Mouse (Mus musculus): ENCODE results near the gene Rnf216. TPM values are rescaled to one million over a fixed set of nuclear protein-coding genes. Genes with fewer than 3 reads are reported as not detected.
"Not testable (repeated sequence)": the region's sequence is repeated elsewhere in the genome, so short reads cannot be mapped to it uniquely, and the experiment has no call there.

Gene Rnf216
- polyA plus RNA-seq, 1 experiment from 2014 or later: 29.2 TPM

GRCm38 (mm10) chr5:143134216-143135010, 21.6 kb upstream of the Rnf216 start:
- H3K36me3 ChIP-seq (ENCODE audit: control insufficient read depth, insufficient read depth, low read length); H3K9me3 ChIP-seq (ENCODE audit: control insufficient read depth, low read length); H3K4me3 ChIP-seq (ENCODE audit: low read depth, low read length); H3K27me3 ChIP-seq (ENCODE audit: control insufficient read depth, insufficient read depth, low read length); H3K4me2 ChIP-seq; DNase-seq (ENCODE audit: low spot score, missing footprints); H3K27ac ChIP-seq (ENCODE audit: low read depth, low read length); H3K9ac ChIP-seq (ENCODE audit: low read length); H3K4me1 ChIP-seq (ENCODE audit: control insufficient read depth, insufficient read depth, low read length); ATAC-seq (ENCODE audit: low FRiP score): not testable (repeated sequence)
- 80% methylated on average over 3 of the region's 6 CpGs for WGBS

- H3K4me1 ChIP-seq (ENCODE audit: control insufficient read depth, insufficient read depth, low read length): no peaks in the 10 kb centered on the region
- no peak overlapping the region for H3K4me2 ChIP-seq
- no peaks in the 10 kb centered on the region for H3K27me3 ChIP-seq (ENCODE audit: control insufficient read depth, insufficient read depth, low read length)
- ATAC-seq (ENCODE audit: low FRiP score) (no peak), DNase-seq (ENCODE audit: low spot score, missing footprints) (peak; percentile 14)
- no peaks in the 10 kb centered on the region for H3K36me3 ChIP-seq (ENCODE audit: control insufficient read depth, insufficient read depth, low read length)
- no peak overlapping the region for H3K9ac ChIP-seq (ENCODE audit: low read length)
- H3K27ac ChIP-seq (ENCODE audit: low read depth, low read length): no peak overlapping the region
- H3K4me3 ChIP-seq (ENCODE audit: low read depth, low read length): no peak overlapping the region
- H3K9me3 ChIP-seq (ENCODE audit: control insufficient read depth, low read length): no peaks in the 10 kb centered on the region
- WGBS: 85% methylated on average over 13 of the region's 13 CpGs
Measured at GRCm38 (mm10) chr5:143132935-143133514, 20.2 kb upstream of the Rnf216 start.

- Histone ChIP-seq H3K4me2 (no peak overlapping the region), H3K27me3 (ENCODE audit: control insufficient read depth, insufficient read depth, low read length) (no peaks in the 10 kb centered on the region), H3K36me3 (ENCODE audit: control insufficient read depth, insufficient read depth, low read length) (no peaks in the 10 kb centered on the region), H3K4me3 (ENCODE audit: low read depth, low read length) (no peak overlapping the region), H3K27ac (ENCODE audit: low read depth, low read length) (no peak overlapping the region), H3K9ac (ENCODE audit: low read length) (no peak overlapping the region), H3K9me3 (ENCODE audit: control insufficient read depth, low read length) (no peaks in the 10 kb centered on the region), H3K4me1 (ENCODE audit: control insufficient read depth, insufficient read depth, low read length) (peaks cover 2% of the 10 kb centered on the region; the same call in 1 of the 2 replicates)
- ATAC-seq (ENCODE audit: low FRiP score) (no peak), DNase-seq (ENCODE audit: low spot score, missing footprints) (peak; percentile 86)
- WGBS: 89% methylated on average over 7 of the region's 7 CpGs
Measured at GRCm38 (mm10) chr5:143130342-143130741, 17.5 kb upstream of the Rnf216 start.

- Histone ChIP-seq H3K4me3 (ENCODE audit: low read depth, low read length) (no peak overlapping the region), H3K9ac (ENCODE audit: low read length) (no peak overlapping the region), H3K4me2 (no peak overlapping the region), H3K9me3 (ENCODE audit: control insufficient read depth, low read length) (no peaks in the 10 kb centered on the region), H3K4me1 (ENCODE audit: control insufficient read depth, insufficient read depth, low read length) (peaks cover 3% of the 10 kb centered on the region; the same call in 1 of the 2 replicates), H3K27ac (ENCODE audit: low read depth, low read length) (no peak overlapping the region), H3K36me3 (ENCODE audit: control insufficient read depth, insufficient read depth, low read length) (no peaks in the 10 kb centered on the region), H3K27me3 (ENCODE audit: control insufficient read depth, insufficient read depth, low read length) (no peaks in the 10 kb centered on the region)
- 94% methylated on average over 16 of the region's 16 CpGs for WGBS
- DNase-seq (ENCODE audit: low spot score, missing footprints) (peak; percentile 77), ATAC-seq (ENCODE audit: low FRiP score) (no peak)
Measured at GRCm38 (mm10) chr5:143129101-143129500, 16.3 kb upstream of the Rnf216 start.

GRCm38 (mm10) chr5:143127837-143128236, 15.0 kb upstream of the Rnf216 start:
- ATAC-seq (ENCODE audit: low FRiP score) (no peak), DNase-seq (ENCODE audit: low spot score, missing footprints) (no peak)
- Histone ChIP-seq H3K4me2 (no peak overlapping the region), H3K4me1 (ENCODE audit: control insufficient read depth, insufficient read depth, low read length) (peaks cover 3% of the 10 kb centered on the region; the same call in 1 of the 2 replicates), H3K4me3 (ENCODE audit: low read depth, low read length) (no peak overlapping the region), H3K9me3 (ENCODE audit: control insufficient read depth, low read length) (no peaks in the 10 kb centered on the region), H3K9ac (ENCODE audit: low read length) (no peak overlapping the region), H3K27me3 (ENCODE audit: control insufficient read depth, insufficient read depth, low read length) (no peaks in the 10 kb centered on the region), H3K27ac (ENCODE audit: low read depth, low read length) (no peak overlapping the region), H3K36me3 (ENCODE audit: control insufficient read depth, insufficient read depth, low read length) (no peaks in the 10 kb centered on the region)
- WGBS: 82% methylated on average over 8 of the region's 8 CpGs

- H3K4me2 ChIP-seq: no peak overlapping the region
- H3K4me3 ChIP-seq (ENCODE audit: low read depth, low read length): no peak overlapping the region
- H3K9me3 ChIP-seq (ENCODE audit: control insufficient read depth, low read length): no peaks in the 10 kb centered on the region
- H3K27me3 ChIP-seq (ENCODE audit: control insufficient read depth, insufficient read depth, low read length): no peaks in the 10 kb centered on the region
- no peak overlapping the region for H3K9ac ChIP-seq (ENCODE audit: low read length)
- peak; percentile 49 for DNase-seq (ENCODE audit: low spot score, missing footprints)
- 76% methylated on average over 4 of the region's 4 CpGs for WGBS
- ATAC-seq (ENCODE audit: low FRiP score): no peak
- no peak overlapping the region for H3K27ac ChIP-seq (ENCODE audit: low read depth, low read length)
- peaks cover 3% of the 10 kb centered on the region; the same call in 1 of the 2 replicates for H3K4me1 ChIP-seq (ENCODE audit: control insufficient read depth, insufficient read depth, low read length)
- no peaks in the 10 kb centered on the region for H3K36me3 ChIP-seq (ENCODE audit: control insufficient read depth, insufficient read depth, low read length)
Measured at GRCm38 (mm10) chr5:143126908-143127307, 14.1 kb upstream of the Rnf216 start.

GRCm38 (mm10) chr5:143126089-143126488, 13.3 kb upstream of the Rnf216 start:
- H3K9me3 ChIP-seq (ENCODE audit: control insufficient read depth, low read length): no peaks in the 10 kb centered on the region
- H3K4me3 ChIP-seq (ENCODE audit: low read depth, low read length): no peak overlapping the region
- no peaks in the 10 kb centered on the region for H3K36me3 ChIP-seq (ENCODE audit: control insufficient read depth, insufficient read depth, low read length)
- peaks cover 3% of the 10 kb centered on the region; the same call in 1 of the 2 replicates for H3K4me1 ChIP-seq (ENCODE audit: control insufficient read depth, insufficient read depth, low read length)
- no peaks in the 10 kb centered on the region for H3K27me3 ChIP-seq (ENCODE audit: control insufficient read depth, insufficient read depth, low read length)
- no peak overlapping the region for H3K9ac ChIP-seq (ENCODE audit: low read length)
- 87% methylated on average over 9 of the region's 9 CpGs for WGBS
- H3K4me2 ChIP-seq: no peak overlapping the region
- no peak for ATAC-seq (ENCODE audit: low FRiP score)
- no peak overlapping the region for H3K27ac ChIP-seq (ENCODE audit: low read depth, low read length)
- peak; percentile 75 for DNase-seq (ENCODE audit: low spot score, missing footprints)

GRCm38 (mm10) chr5:143125601-143126000, 12.8 kb upstream of the Rnf216 start:
- peak; percentile 19; the same call in 1 of the 2 replicates for ATAC-seq (ENCODE audit: low FRiP score)
- Histone ChIP-seq H3K36me3 (ENCODE audit: control insufficient read depth, insufficient read depth, low read length) (no peaks in the 10 kb centered on the region), H3K4me2 (no peak overlapping the region), H3K9ac (ENCODE audit: low read length) (no peak overlapping the region), H3K4me3 (ENCODE audit: low read depth, low read length) (no peak overlapping the region), H3K27ac (ENCODE audit: low read depth, low read length) (no peak overlapping the region; the same call in 1 of the 2 replicates), H3K4me1 (ENCODE audit: control insufficient read depth, insufficient read depth, low read length) (peaks cover 3% of the 10 kb centered on the region; the same call in 1 of the 2 replicates), H3K27me3 (ENCODE audit: control insufficient read depth, insufficient read depth, low read length) (no peaks in the 10 kb centered on the region), H3K9me3 (ENCODE audit: control insufficient read depth, low read length) (no peaks in the 10 kb centered on the region)
- WGBS: 45% methylated on average over 7 of the region's 7 CpGs
- DNase-seq (ENCODE audit: low spot score, missing footprints): peak; percentile 85

- no peak for ATAC-seq (ENCODE audit: low FRiP score)
- no peaks in the 10 kb centered on the region for H3K36me3 ChIP-seq (ENCODE audit: control insufficient read depth, insufficient read depth, low read length)
- no peaks in the 10 kb centered on the region for H3K9me3 ChIP-seq (ENCODE audit: control insufficient read depth, low read length)
- H3K9ac ChIP-seq (ENCODE audit: low read length): no peak overlapping the region
- no peaks in the 10 kb centered on the region for H3K27me3 ChIP-seq (ENCODE audit: control insufficient read depth, insufficient read depth, low read length)
- no peak overlapping the region for H3K4me2 ChIP-seq
- 78% methylated on average over 4 of the region's 4 CpGs for WGBS
- H3K4me3 ChIP-seq (ENCODE audit: low read depth, low read length): no peak overlapping the region
- H3K27ac ChIP-seq (ENCODE audit: low read depth, low read length): no peak overlapping the region
- DNase-seq (ENCODE audit: low spot score, missing footprints): peak; percentile 61
- H3K4me1 ChIP-seq (ENCODE audit: control insufficient read depth, insufficient read depth, low read length): peaks cover 3% of the 10 kb centered on the region; the same call in 1 of the 2 replicates
Measured at GRCm38 (mm10) chr5:143124805-143125378, 12.1 kb upstream of the Rnf216 start.

Measured in midbrain, embryonic 11.5 days (tissue).